Mouse (Mus musculus) E14TG2a.4 (cell line): ENCODE results near the gene Ascc2.

Source experiments
- H3K27me3 ChIP-seq: 2 replicates; pipeline ENCODE4 v1.6.1; 2014; ENCODE audit warnings: low read length, control low read depth; ENCODE audit not compliant: insufficient read depth
- H3K36me3 ChIP-seq: 2 replicates; pipeline ENCODE4 v1.6.1; 2014; ENCODE audit warnings: low read length, control low read depth; ENCODE audit not compliant: insufficient read depth
- H3K4me1 ChIP-seq: replicated peaks from 2 replicates; pipeline ENCODE4 v1.6.1; 2014; ENCODE audit warnings: low read depth, low read length, control low read depth
- H3K4me3 ChIP-seq: replicated peaks from 2 replicates; pipeline ENCODE4 v1.5.1; 2014; ENCODE audit warnings: mild to moderate bottlenecking, low read length
- H3K9me3 ChIP-seq: 2 replicates; pipeline ENCODE4 v1.6.1; 2014; ENCODE audit warnings: low read length, control low read depth
- CTCF ChIP-seq: conservative IDR thresholded peaks from 2 replicates; pipeline ENCODE4 v1.5.1; 2014; ENCODE audit warnings: low read length
- NANOG ChIP-seq: IDR thresholded peaks from 2 replicates; pipeline ENCODE4 v1.6.1; 2014; ENCODE audit warnings: borderline replicate concordance, low read length, mixed read lengths
- POU5F1 ChIP-seq: IDR thresholded peaks from 2 replicates; pipeline ENCODE4 v1.6.1; 2014; ENCODE audit warnings: low read length, borderline replicate concordance

Ascc2 gene

DNA sequence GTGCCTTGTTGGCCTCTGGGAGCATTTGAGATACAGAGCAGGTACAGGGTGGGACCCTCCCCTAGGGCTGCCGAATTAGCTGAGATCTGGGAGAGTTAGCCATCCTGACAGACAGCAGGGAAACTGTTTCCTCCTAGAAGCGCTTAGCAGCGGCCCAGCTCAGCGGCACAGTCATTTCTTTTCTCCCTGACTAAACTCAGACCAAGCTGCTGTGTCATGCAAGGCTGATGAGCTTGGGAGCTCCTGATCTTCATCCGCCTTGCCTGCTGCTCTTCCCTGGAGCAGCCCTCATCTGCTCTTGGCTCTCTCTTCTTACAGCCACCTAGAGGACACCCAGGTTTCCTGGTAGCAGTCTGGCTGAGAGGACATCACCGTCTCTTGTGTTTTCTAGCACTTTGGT lies 46.6 kb downstream of the Ascc2 start:
- Histone ChIP-seq H3K4me1 (peaks cover 51% of the 10 kb centered on the region), H3K9me3 (no peaks in the 10 kb centered on the region), H3K36me3 (peaks cover 59% of the 10 kb centered on the region), H3K27me3 (no peaks in the 10 kb centered on the region), H3K4me3 (no peak overlapping the region)
- TF ChIP-seq POU5F1 = no peak
- TF ChIP-seq NANOG = no peak
- TF ChIP-seq CTCF = no peak

DNA sequence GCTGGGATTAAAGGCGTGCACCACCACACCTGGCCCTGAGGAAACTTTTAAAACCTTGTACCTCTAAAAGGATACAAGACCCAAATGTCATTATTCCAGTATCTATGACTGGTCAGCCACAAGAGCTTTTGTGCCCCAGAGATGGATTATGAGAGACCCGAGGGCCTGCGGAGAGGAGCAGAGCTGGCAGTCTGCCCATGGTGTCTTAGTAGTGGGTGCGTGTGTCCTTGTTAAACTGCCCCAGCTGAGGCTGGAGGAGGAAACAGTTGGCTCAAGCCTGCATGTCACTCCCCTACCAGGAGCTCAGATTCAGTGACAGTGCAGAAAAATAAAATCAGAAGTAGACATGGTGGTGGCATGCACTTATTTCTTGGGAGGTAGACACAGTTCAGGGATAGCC lies 47.5 kb downstream of the Ascc2 start:
- TF ChIP-seq CTCF (no peak), NANOG (no peak), POU5F1 (no peak)
- H3K4me1 ChIP-seq = peaks cover 47% of the 10 kb centered on the region
- H3K27me3 ChIP-seq = no peaks in the 10 kb centered on the region
- H3K36me3 ChIP-seq = peaks cover 52% of the 10 kb centered on the region
- H3K9me3 ChIP-seq = no peaks in the 10 kb centered on the region
- H3K4me3 ChIP-seq = no peak overlapping the region

DNA sequence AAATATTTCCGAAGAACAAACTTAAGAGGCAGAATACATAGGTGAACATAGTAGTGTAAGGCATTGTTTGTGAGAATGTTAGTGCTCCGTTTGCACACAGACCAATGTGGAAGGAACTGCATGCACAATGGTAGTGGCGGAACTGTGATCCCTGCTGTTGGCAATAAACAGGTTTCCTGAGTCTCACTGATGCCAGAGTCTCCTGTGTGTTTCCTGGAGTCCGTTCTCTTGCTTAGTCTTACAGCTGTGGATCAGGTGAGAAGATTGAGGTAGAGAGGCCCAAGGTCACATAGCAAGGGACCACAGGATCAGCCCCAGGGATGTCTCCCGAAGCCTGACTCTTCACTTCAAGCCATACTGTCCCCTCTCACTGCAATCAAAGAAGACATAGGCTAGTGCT lies 48.0 kb downstream of the Ascc2 start:
- Histone ChIP-seq H3K4me3 (no peak overlapping the region), H3K4me1 (peaks cover 45% of the 10 kb centered on the region), H3K36me3 (peaks cover 47% of the 10 kb centered on the region), H3K9me3 (no peaks in the 10 kb centered on the region), H3K27me3 (no peaks in the 10 kb centered on the region)
- TF ChIP-seq CTCF (no peak), POU5F1 (no peak), NANOG (no peak)

DNA sequence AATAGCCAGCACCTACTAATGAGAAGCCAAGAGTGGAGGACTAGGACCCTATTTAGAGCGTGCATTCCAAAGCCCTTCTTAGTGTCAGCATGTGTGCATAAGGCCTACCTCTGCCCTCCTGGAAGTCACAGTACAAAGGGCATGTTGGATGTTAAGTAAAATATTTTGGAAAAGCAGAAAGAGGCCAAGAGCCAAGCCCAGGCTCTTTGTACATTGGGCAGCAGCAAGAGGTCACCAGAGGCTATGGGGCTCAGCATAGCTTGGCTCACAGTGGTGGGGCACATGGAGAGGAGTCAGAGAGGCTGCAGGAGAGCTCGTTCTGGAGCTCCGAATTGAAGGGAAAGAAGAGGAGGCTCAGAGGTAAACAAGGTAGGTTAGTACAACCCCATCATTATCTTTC lies 49.5 kb downstream of the Ascc2 start:
- peaks cover 32% of the 10 kb centered on the region for H3K36me3 ChIP-seq
- peaks cover 54% of the 10 kb centered on the region for H3K4me1 ChIP-seq
- no peak overlapping the region for H3K4me3 ChIP-seq
- H3K9me3 ChIP-seq = no peaks in the 10 kb centered on the region
- no peaks in the 10 kb centered on the region for H3K27me3 ChIP-seq
- TF ChIP-seq POU5F1 (no peak), CTCF (no peak), NANOG (no peak)

DNA sequence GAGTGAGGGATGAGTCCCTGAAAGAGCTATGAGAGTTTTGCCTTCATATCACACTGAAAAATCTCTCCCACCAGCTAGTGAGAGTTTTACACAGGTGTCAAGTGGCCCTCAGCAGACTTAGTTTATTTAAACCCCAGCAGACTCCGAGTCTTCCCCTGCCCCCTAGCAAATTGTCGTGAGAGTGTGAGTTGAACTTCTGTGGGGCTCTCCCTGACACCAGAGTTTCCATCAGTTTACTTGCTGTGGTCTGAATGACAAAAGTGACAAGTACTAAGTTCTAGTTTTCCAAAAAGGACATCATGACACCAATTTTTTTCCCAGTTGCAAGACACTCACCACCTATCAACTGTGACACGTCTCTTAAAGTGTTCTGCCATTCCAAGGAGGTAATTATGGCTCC lies 50.3 kb downstream of the Ascc2 start:
- Histone ChIP-seq H3K36me3 (peaks cover 24% of the 10 kb centered on the region), H3K4me1 (peaks cover 59% of the 10 kb centered on the region), H3K27me3 (no peaks in the 10 kb centered on the region), H3K4me3 (no peak overlapping the region), H3K9me3 (no peaks in the 10 kb centered on the region)
- TF ChIP-seq NANOG (no peak), CTCF (no peak), POU5F1 (no peak)

DNA sequence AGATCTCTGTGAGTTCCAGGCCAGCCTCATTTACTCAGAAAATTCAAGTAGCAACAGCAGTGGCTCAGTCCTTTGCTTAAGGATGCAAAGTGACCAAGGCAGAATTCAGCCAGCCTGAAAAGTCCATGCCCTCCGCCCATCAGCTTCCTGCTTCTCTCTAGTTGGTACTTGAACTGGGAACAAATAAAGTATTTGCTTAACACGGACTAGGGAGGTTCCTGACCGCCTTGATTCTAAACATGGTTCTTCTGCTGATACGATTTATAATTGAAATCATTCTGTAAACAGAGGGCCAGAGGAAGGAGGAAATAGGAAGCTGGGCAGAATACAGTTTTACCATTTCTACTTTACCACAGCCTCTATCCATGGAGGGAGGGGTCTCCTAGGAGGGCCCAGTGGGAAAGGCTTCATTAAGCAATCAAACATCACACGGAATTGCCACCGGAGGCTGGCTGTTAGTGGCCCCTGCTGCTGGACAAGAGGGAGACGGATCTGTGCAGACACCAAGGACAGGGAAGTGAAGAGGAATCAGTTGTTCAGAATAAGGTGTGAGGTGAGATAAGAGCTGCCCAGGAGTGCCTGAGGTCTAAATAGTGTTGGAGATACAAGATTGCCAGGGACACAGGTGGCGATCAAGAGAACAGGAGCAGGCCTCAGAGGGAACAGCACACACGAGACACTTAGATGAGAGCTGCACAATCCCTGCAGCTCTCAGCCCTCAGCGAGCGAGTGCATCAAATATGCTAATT lies 51.3 kb downstream of the Ascc2 start:
- peaks cover 57% of the 10 kb centered on the region for H3K4me1 ChIP-seq
- TF ChIP-seq CTCF = no peak
- no peaks in the 10 kb centered on the region for H3K27me3 ChIP-seq

DNA sequence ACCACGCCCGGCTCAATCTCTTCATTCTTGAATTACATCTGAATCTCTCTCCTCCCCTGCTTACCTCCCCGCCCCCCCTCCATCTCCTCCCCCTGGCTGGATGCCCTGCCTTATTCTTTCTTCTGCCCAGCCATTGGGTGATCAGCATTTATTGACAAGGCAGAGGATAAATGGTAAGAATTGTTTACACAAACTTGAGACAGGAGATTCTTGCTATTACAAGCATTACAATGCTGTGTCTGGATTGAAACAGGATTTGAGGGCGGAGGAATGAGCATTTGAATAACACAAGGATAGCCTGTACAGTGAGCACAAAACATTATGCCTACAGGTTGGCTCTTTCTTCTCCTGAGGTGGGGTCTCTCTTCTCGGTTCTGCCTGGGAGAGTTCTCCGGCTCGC lies 52.8 kb downstream of the Ascc2 start:
- H3K4me1 ChIP-seq = peaks cover 48% of the 10 kb centered on the region
- H3K4me3 ChIP-seq = peak overlapping the region; percentile 37
- TF ChIP-seq NANOG = no peak
- TF ChIP-seq CTCF = no peak
- no peak for TF ChIP-seq POU5F1
- 0 out of 2 replicates have a peak, but pooled peaks cover 5% of the 10 kb centered on the region for H3K9me3 ChIP-seq
- no peaks in the 10 kb centered on the region for H3K36me3 ChIP-seq
- no peaks in the 10 kb centered on the region for H3K27me3 ChIP-seq

More for the DNA sequence above, 51.3 kb downstream of the Ascc2 start:
- no peak overlapping the region for H3K4me3 ChIP-seq
- no peaks in the 10 kb centered on the region for H3K9me3 ChIP-seq
- peaks cover 14% of the 10 kb centered on the region for H3K36me3 ChIP-seq

DNA sequence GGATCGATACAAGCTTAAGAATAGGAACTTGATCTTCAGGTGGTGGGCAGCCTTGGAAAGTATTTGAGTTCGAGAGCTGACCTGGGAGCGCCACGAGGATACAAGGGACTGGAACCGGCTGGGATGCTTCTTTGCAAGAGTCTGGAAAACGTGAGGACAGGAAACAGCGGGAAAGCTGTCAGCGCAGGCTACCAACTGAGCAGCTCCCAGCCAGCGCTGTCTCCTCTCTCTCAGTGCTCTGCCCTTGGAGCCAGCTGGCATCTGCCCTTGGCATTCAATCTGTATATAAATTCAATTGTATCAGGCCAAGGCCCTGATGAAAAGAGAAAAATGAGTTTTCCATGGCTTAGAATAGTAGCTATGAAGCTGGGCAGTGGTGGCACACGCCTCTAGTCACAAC lies 53.7 kb downstream of the Ascc2 start:
- no peaks in the 10 kb centered on the region for H3K27me3 ChIP-seq
- no peaks in the 10 kb centered on the region for H3K36me3 ChIP-seq
- H3K4me1 ChIP-seq = peaks cover 48% of the 10 kb centered on the region
- H3K4me3 ChIP-seq = peak overlapping the region; percentile 37
- TF ChIP-seq CTCF (no peak), NANOG (no peak), POU5F1 (no peak)
- H3K9me3 ChIP-seq = 0 out of 2 replicates have a peak, but pooled peaks cover 5% of the 10 kb centered on the region

DNA sequence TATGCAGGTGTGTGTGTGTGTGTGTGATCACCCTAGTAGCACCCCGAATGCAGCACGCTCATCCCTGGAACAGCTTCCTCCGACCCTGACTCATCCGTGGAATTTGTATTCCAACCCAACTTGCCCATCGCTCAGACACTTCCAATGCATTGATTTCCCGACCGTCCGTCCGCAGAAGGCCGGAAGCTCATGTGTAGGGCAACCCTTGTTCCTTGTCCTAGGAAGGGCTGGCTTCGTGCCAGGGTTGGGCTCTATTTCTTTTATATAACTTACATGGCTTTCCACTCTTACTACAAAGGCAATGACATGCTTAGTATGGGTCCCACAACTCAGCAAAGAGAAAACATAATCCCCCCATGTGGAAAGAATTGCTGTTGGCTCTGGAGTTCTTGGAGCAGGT lies 54.6 kb downstream of the Ascc2 start:
- Histone ChIP-seq H3K4me3 (no peak overlapping the region), H3K4me1 (peaks cover 48% of the 10 kb centered on the region), H3K36me3 (no peaks in the 10 kb centered on the region), H3K9me3 (0 out of 2 replicates have a peak, but pooled peaks cover 5% of the 10 kb centered on the region), H3K27me3 (no peaks in the 10 kb centered on the region)
- no peak for TF ChIP-seq CTCF
- TF ChIP-seq NANOG = no peak
- TF ChIP-seq POU5F1 = no peak
